8 mouse cellular contexts compared by ENCODE assay signal in genomic region chr15:36375549-36375885, GRCm38 (mm10).
DNase-seq lines count a peak whose midpoint lies in the region; ATAC-seq lines count a peak whose summit lies in the region.

No protein-coding gene starts in this region.

- H3K27me3 ChIP-seq in neural tube, embryonic 11.5 days (ENCODE audit: control insufficient read depth, insufficient read depth, low read length): peaks cover 2% of the 10 kb centered on the region; the same call in 1 of the 2 replicates
- H3K27me3 ChIP-seq in liver, embryonic 13.5 days: peaks cover 27% of the 10 kb centered on the region

- DNase-seq in gastrocnemius, adult 18-20 months (ENCODE audit: low spot score): peak; percentile 5
- no peak for DNase-seq in gastrocnemius, postnatal 4 days (ENCODE audit: low spot score in 2 of 2)
- no peak for DNase-seq in neural tube, embryonic 11.5 days (ENCODE audit: low spot score)
- DNase-seq in neural tube, embryonic 10.5 days (ENCODE audit: extremely low spot score, low spot score): no peak
- DNase-seq in liver, embryonic 13.5 days: no peak
- no peak for DNase-seq in urinary bladder, postnatal 25 days (ENCODE audit: low spot score)
- no peak for DNase-seq in left cerebral cortex, adult 18-20 months (ENCODE audit: low spot score in 2 of 2)
- no peak for DNase-seq in right cerebral cortex, adult 2 months (ENCODE audit: low spot score in 2 of 2)

- H3K9ac ChIP-seq in neural tube, embryonic 11.5 days (ENCODE audit: low read length): no peak overlapping the region
- H3K9ac ChIP-seq in liver, embryonic 13.5 days: peak overlapping the region; percentile 68

- H3K9me3 ChIP-seq in neural tube, embryonic 11.5 days (ENCODE audit: control insufficient read depth, low read length): no peaks in the 10 kb centered on the region
- no peaks in the 10 kb centered on the region for H3K9me3 ChIP-seq in liver, embryonic 13.5 days (replicated peaks)

- no peak overlapping the region for H3K4me3 ChIP-seq in neural tube, embryonic 11.5 days (ENCODE audit: low read depth, low read length)
- peak overlapping the region; percentile 55 for H3K4me3 ChIP-seq in liver, embryonic 13.5 days (replicated peaks)

- peak overlapping the region; percentile 72 for H3K4me2 ChIP-seq in neural tube, embryonic 11.5 days (ENCODE audit: low read depth)
- H3K4me2 ChIP-seq in liver, embryonic 13.5 days: peak overlapping the region; percentile 76

- no peak for ATAC-seq in neural tube, embryonic 11.5 days (ENCODE audit: insufficient read depth, low FRiP score, low TSS enrichment)
- ATAC-seq in liver, embryonic 13.5 days (ENCODE audit: low read depth): no peak

- no peaks in the 10 kb centered on the region for H3K36me3 ChIP-seq in neural tube, embryonic 11.5 days (ENCODE audit: control insufficient read depth, insufficient read depth, low read length)
- no peaks in the 10 kb centered on the region for H3K36me3 ChIP-seq in liver, embryonic 13.5 days

- 0% methylated on average over 1 of the region's 1 CpGs for WGBS in neural tube, embryonic 11.5 days
- 6% methylated on average over 1 of the region's 1 CpGs for WGBS in liver, embryonic 13.5 days (ENCODE audit: insufficient replicate concordance)

- peaks cover 2% of the 10 kb centered on the region; the same call in 1 of the 2 replicates for H3K4me1 ChIP-seq in neural tube, embryonic 11.5 days (ENCODE audit: control insufficient read depth, insufficient read depth, low read length)
- peaks cover 33% of the 10 kb centered on the region for H3K4me1 ChIP-seq in liver, embryonic 13.5 days (replicated peaks)

- no peak overlapping the region for H3K27ac ChIP-seq in neural tube, embryonic 11.5 days (ENCODE audit: low read depth, low read length)
- peak overlapping the region; percentile 81; the same call in 1 of the 2 replicates for H3K27ac ChIP-seq in liver, embryonic 13.5 days
